Mouse (Mus musculus) MEL (cell line): Measurements from ENCODE around the gene Kcnc4. TPM values are rescaled to one million over a fixed set of nuclear protein-coding genes. Genes with fewer than 3 reads are reported as not detected.

Source experiments
- DNase-seq: peaks from one replicate; pipeline ENCODE4 v3.0.0; 2011; ENCODE audit warnings: low read depth, low spot score
- H3K27ac ChIP-seq: 2 replicates; pipeline ENCODE4 v1.5.1; 2012; ENCODE audit warnings: low read depth, mild to moderate bottlenecking, control low read depth, low read length, moderate library complexity; ENCODE audit not compliant: control insufficient read depth
- H3K27me3 ChIP-seq, 2 experiments: fragments of 150-350 bp in 1 of 2; sonication (generic) in 1 of 2; 2 replicates each; pipeline ENCODE4 v1.6.1; 2012; ENCODE audit warnings: low read length in 2 of 2, mild to moderate bottlenecking in 2 of 2, improper control_type of control experiment in 1 of 2, moderate library complexity in 1 of 2; ENCODE audit not compliant: insufficient read depth in 2 of 2, control insufficient read depth in 1 of 2
- H3K36me3 ChIP-seq, 2 experiments: 2 replicates each; pipeline ENCODE4 v1.6.1; 2012 to 2014; ENCODE audit warnings: low read length in 2 of 2, improper control_type of control experiment in 1 of 2, inconsistent platforms in 1 of 2, mild to moderate bottlenecking in 1 of 2; ENCODE audit not compliant: insufficient read depth in 2 of 2, control insufficient read depth in 1 of 2
- H3K4me1 ChIP-seq, 2 experiments: fragments of 150-350 bp in 1 of 2; sonication (generic) in 1 of 2; 2 replicates each; pipeline ENCODE4 v1.6.1; 2012; ENCODE audit warnings: low read length in 2 of 2, improper control_type of control experiment in 1 of 2, mild to moderate bottlenecking in 1 of 2; ENCODE audit not compliant: insufficient read depth in 2 of 2, control insufficient read depth in 1 of 2
- H3K4me3 ChIP-seq, 2 experiments: fragments of 150-350 bp in 1 of 2; sonication (generic) in 1 of 2; 2 replicates each; pipeline ENCODE4 v1.5.1; 2012; ENCODE audit warnings: low read depth in 2 of 2, low read length in 2 of 2, mild to moderate bottlenecking in 2 of 2, moderate library complexity in 2 of 2, control low read depth in 1 of 2, improper control_type of control experiment in 1 of 2; ENCODE audit not compliant: control insufficient read depth in 1 of 2, insufficient read depth in 1 of 2
- H3K79me2 ChIP-seq: 2 replicates; pipeline ENCODE4 v1.6.1; 2012; ENCODE audit warnings: mild to moderate bottlenecking, low read length, moderate library complexity; ENCODE audit not compliant: control insufficient read depth, poor library complexity, insufficient read depth
- H3K9ac ChIP-seq: 2 replicates; pipeline ENCODE4 v1.6.1; 2012; ENCODE audit warnings: low read depth, mild to moderate bottlenecking, control low read depth, low read length, moderate library complexity; ENCODE audit not compliant: control insufficient read depth, poor library complexity, severe bottlenecking
- H3K9me3 ChIP-seq: fragments of 150-350 bp; sonication (generic); replicated peaks from 2 replicates; pipeline ENCODE4 v1.6.1; 2012; ENCODE audit warnings: mild to moderate bottlenecking, low read length, improper control_type of control experiment, moderate library complexity; ENCODE audit not compliant: insufficient read depth
- CHD1 ChIP-seq: IDR thresholded peaks from 2 replicates; pipeline ENCODE4 v1.6.1; 2012; ENCODE audit warnings: low read depth, mild to moderate bottlenecking, inconsistent platforms, low read length, improper control_type of control experiment
- CHD2 ChIP-seq: IDR thresholded peaks from 2 replicates; pipeline ENCODE4 v1.6.1; 2011; ENCODE audit warnings: low read length, improper control_type of control experiment
- E2F4 ChIP-seq: IDR thresholded peaks from 2 replicates; pipeline ENCODE4 v1.6.1; 2011; ENCODE audit warnings: low read depth, low read length, improper control_type of control experiment, borderline replicate concordance
- ELF1 ChIP-seq: IDR thresholded peaks from 2 replicates; pipeline ENCODE4 v1.6.1; 2014; ENCODE audit warnings: low read depth, mild to moderate bottlenecking, inconsistent platforms, low read length, improper control_type of control experiment, moderate library complexity
- EP300 ChIP-seq, 2 experiments: IDR thresholded peaks; 2 replicates each; pipeline ENCODE4 v1.6.1; 2011; ENCODE audit warnings: improper control_type of control experiment in 2 of 2, low read length in 2 of 2, low read depth in 1 of 2, mild to moderate bottlenecking in 1 of 2
- GABPA ChIP-seq: IDR thresholded peaks from 2 replicates; pipeline ENCODE4 v1.6.1; 2012; ENCODE audit warnings: low read depth, mild to moderate bottlenecking, inconsistent platforms, low read length, improper control_type of control experiment, moderate library complexity
- KAT2A ChIP-seq: conservative IDR thresholded peaks from 2 replicates; pipeline ENCODE4 v1.6.1; 2012; ENCODE audit warnings: low read depth, low read length, improper control_type of control experiment, inconsistent platforms
- MAFK ChIP-seq: IDR thresholded peaks from 2 replicates; pipeline ENCODE4 v1.6.1; 2011; ENCODE audit warnings: low read depth, mild to moderate bottlenecking, low read length, improper control_type of control experiment, borderline replicate concordance
- MAZ ChIP-seq: IDR thresholded peaks from 2 replicates; pipeline ENCODE4 v1.6.1; 2012; ENCODE audit warnings: low read depth, mild to moderate bottlenecking, inconsistent platforms, low read length, improper control_type of control experiment
- MEF2A ChIP-seq: IDR thresholded peaks from 2 replicates; pipeline ENCODE4 v1.6.1; 2014; ENCODE audit warnings: low read depth, mild to moderate bottlenecking, inconsistent platforms, low read length, improper control_type of control experiment; ENCODE audit not compliant: poor library complexity, insufficient replicate concordance, severe bottlenecking; ENCODE audit errors: extremely low read depth
- MXI1 ChIP-seq: IDR thresholded peaks from 2 replicates; pipeline ENCODE4 v1.6.1; 2011; ENCODE audit warnings: mild to moderate bottlenecking, low read depth, low read length, improper control_type of control experiment
- MYB ChIP-seq: IDR thresholded peaks from 2 replicates; pipeline ENCODE4 v1.6.1; 2011; ENCODE audit warnings: mild to moderate bottlenecking, low read depth, low read length, improper control_type of control experiment
- NELFE ChIP-seq: IDR thresholded peaks from 2 replicates; pipeline ENCODE4 v1.6.1; 2011; ENCODE audit warnings: low read depth, low read length, improper control_type of control experiment
- POLR2AphosphoS2 ChIP-seq: IDR thresholded peaks from 2 replicates; pipeline ENCODE4 v1.6.1; 2011; ENCODE audit warnings: low read length, improper control_type of control experiment
- RAD21 ChIP-seq: IDR thresholded peaks from 2 replicates; pipeline ENCODE4 v1.6.1; 2011; ENCODE audit warnings: mild to moderate bottlenecking, low read depth, low read length, improper control_type of control experiment
- SIN3A ChIP-seq: IDR thresholded peaks from 2 replicates; pipeline ENCODE4 v1.6.1; 2012; ENCODE audit warnings: low read length, improper control_type of control experiment, inconsistent platforms
- TAL1 ChIP-seq: IDR thresholded peaks from 2 replicates; pipeline ENCODE4 v1.6.1; 2012; ENCODE audit warnings: mild to moderate bottlenecking, inconsistent platforms, low read length, moderate library complexity, mixed read lengths
- ZKSCAN1 ChIP-seq: IDR thresholded peaks from 2 replicates; pipeline ENCODE4 v1.6.1; 2012; ENCODE audit warnings: low read depth, mild to moderate bottlenecking, inconsistent platforms, low read length, improper control_type of control experiment, moderate library complexity
- ZMIZ1 ChIP-seq: IDR thresholded peaks from 2 replicates; pipeline ENCODE4 v1.6.1; 2012; ENCODE audit warnings: low read depth, mild to moderate bottlenecking, inconsistent platforms, low read length, improper control_type of control experiment, moderate library complexity
- polyA plus RNA-seq, 2 experiments: library from polyadenylated mRNA; stranded (reverse) in 1 of 2; unstranded in 1 of 2; fragments of >175 nt in 1 of 2; fragments of >200 nt in 1 of 2; gene quantifications; 2 replicates each; pipeline versions ENCODE4 v1.2.1 to v1.2.4; 2012; ENCODE audit warnings: low replicate concordance in 2 of 2, low read depth in 1 of 2; ENCODE audit not compliant: insufficient read length in 2 of 2, insufficient read depth in 1 of 2, missing spikeins in 1 of 2
- total RNA-seq: library from RNA; depleted of rRNA; stranded (reverse); fragments of 300-350 nt; gene quantifications from 2 replicates; pipeline ENCODE4 v1.2.3, GENCODE M21; 2012

The Kcnc4 gene
- total and polyA plus RNA-seq, 3 experiments: not detected

- peaks cover 0 to 14% of the 10 kb centered on the region in 2 experiments; a peak in 2 of 4 replicates for H3K27me3 ChIP-seq
- H3K9ac ChIP-seq: no peak overlapping the region
- no peak overlapping the region for H3K27ac ChIP-seq
- DNase-seq: no peak
- no peaks in the 10 kb centered on the region for H3K9me3 ChIP-seq
- H3K36me3 ChIP-seq: no peaks in the 10 kb centered on the region
- H3K79me2 ChIP-seq: no peaks in the 10 kb centered on the region
- no peak for TF ChIP-seq ELF1
- no peak for TF ChIP-seq E2F4
- no peak for TF ChIP-seq POLR2AphosphoS2
- TF ChIP-seq EP300 (IDR thresholded peaks at IDR 0.05; ENCODE audit: low read depth in 1 of 2, low read length in 2 of 2): no peak
- TF ChIP-seq NELFE: no peak
- TF ChIP-seq ZMIZ1: no peak
- no peak for TF ChIP-seq GABPA
- no peak for TF ChIP-seq ZKSCAN1
- no peak for TF ChIP-seq CHD2
- no peak for TF ChIP-seq MEF2A
- TF ChIP-seq RAD21: no peak
- no peak for TF ChIP-seq MAZ
- no peak for TF ChIP-seq MXI1
- TF ChIP-seq MAFK: no peak
- TF ChIP-seq KAT2A: no peak
- TF ChIP-seq MYB: no peak
- H3K4me1 ChIP-seq: no peaks in the 10 kb centered on the region
- H3K4me3 ChIP-seq: no peak overlapping the region
Measured at GRCm38 (mm10) chr3:107500301-107500700, 40.9 kb upstream of the Kcnc4 start.

DNA sequence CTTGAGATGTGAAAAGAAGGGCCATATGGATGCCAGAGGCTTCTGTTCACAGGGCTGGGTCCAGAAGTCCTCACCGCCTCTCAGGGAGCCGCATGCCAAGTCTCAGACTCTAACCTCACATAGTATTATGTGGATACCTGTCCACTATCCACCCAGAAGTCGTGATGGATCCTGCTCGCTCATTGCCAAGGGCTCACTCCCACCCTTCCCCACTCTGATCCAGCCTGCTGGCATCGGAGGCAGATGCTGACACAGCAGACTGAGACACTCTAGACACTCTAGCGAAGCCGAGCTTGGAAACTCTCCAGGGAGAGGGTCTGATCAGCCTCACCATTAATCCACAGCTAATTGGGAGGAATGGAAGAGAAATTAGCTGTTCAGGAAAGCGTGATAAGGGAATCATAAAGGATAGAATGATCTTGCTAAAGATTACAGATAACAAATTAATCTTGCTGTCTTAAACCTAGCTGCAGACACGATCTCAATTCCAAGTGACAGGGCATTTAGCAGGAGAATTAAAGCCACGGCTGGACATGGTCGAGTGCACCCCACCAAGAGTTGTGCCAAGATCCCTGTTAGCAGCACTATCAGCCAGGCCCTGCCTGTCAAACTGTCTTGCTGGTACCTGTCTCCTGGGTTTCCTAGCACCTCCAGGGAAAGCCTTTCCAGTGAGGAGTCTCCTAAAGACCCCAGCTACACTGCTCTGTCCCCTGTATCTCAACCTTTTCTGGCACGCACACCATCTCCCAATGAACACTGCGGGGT lies 36.9 kb upstream of the Kcnc4 start:
- Histone ChIP-seq H3K4me3 (no peak overlapping the region), H3K4me1 (no peaks in the 10 kb centered on the region), H3K27ac (no peak overlapping the region), H3K36me3 (no peaks in the 10 kb centered on the region), H3K79me2 (no peaks in the 10 kb centered on the region), H3K9ac (no peak overlapping the region), H3K27me3 (peaks cover 6 to 17% of the 10 kb centered on the region in 2 experiments), H3K9me3 (no peaks in the 10 kb centered on the region)
- TF ChIP-seq EP300 (IDR thresholded peaks at IDR 0.05; ENCODE audit: low read depth in 1 of 2, low read length in 2 of 2) (no peak), MXI1 (no peak), MAZ (no peak), ZMIZ1 (no peak), TAL1 (no peak), CHD1 (no peak), CHD2 (no peak), RAD21 (no peak), SIN3A (no peak)
- no peak for DNase-seq
